Mouse (Mus musculus) erythroblast, embryonic 14.5 days (primary cell): ENCODE data around the gene Dctpp1. TPM values are rescaled to one million over a fixed set of nuclear protein-coding genes. Genes with fewer than 3 reads are reported as not detected.

Source experiments
- H3K27me3 ChIP-seq: 2 replicates; pipeline ENCODE4 v1.6.1; 2012; ENCODE audit warnings: inconsistent platforms; ENCODE audit not compliant: control insufficient read depth
- H3K36me3 ChIP-seq: 2 replicates; pipeline ENCODE4 v1.6.1; 2012; ENCODE audit warnings: mild to moderate bottlenecking, inconsistent platforms; ENCODE audit not compliant: control insufficient read depth
- H3K4me1 ChIP-seq: 2 replicates; pipeline ENCODE4 v1.6.1; 2012; ENCODE audit warnings: inconsistent platforms; ENCODE audit not compliant: control insufficient read depth
- H3K4me3 ChIP-seq: replicated peaks from 2 replicates; pipeline ENCODE3; 2012; ENCODE audit warnings: moderate library complexity, mild to moderate bottlenecking, inconsistent platforms
- H3K9me3 ChIP-seq: 2 replicates; pipeline ENCODE4 v1.6.1; 2012; ENCODE audit warnings: low read length, inconsistent platforms, mixed read lengths; ENCODE audit not compliant: control insufficient read depth
- GATA1 ChIP-seq: IDR thresholded peaks from 2 replicates; pipeline ENCODE4 v1.6.1; 2012; ENCODE audit warnings: low read length, inconsistent platforms, mixed read lengths
- TAL1 ChIP-seq: IDR thresholded peaks from 3 replicates; pipeline ENCODE4 v1.6.1; 2012; ENCODE audit warnings: low read length, inconsistent platforms, mixed read lengths
- polyA plus RNA-seq: library from polyadenylated mRNA; stranded (reverse); fragments of >175 nt; gene quantifications from 2 replicates; pipeline ENCODE4 v1.2.3, GENCODE M21; 2012

Dctpp1 gene
- polyA plus RNA-seq, 1 experiment = 9.7 TPM

GRCm38 (mm10) chr7:127224616-127225015 lies 35.9 kb downstream of the Dctpp1 start:
- Histone ChIP-seq H3K9me3 (peaks cover 3% of the 10 kb centered on the region; the same call in 1 of the 2 replicates), H3K4me3 (no peak overlapping the region), H3K27me3 (no peaks in the 10 kb centered on the region), H3K36me3 (peaks cover 16% of the 10 kb centered on the region), H3K4me1 (peaks cover 88% of the 10 kb centered on the region)
- no peak for TF ChIP-seq TAL1
- TF ChIP-seq GATA1 = no peak

- Histone ChIP-seq H3K36me3 (peaks cover 11% of the 10 kb centered on the region), H3K27me3 (no peaks in the 10 kb centered on the region), H3K4me3 (peak overlapping the region; percentile 20), H3K4me1 (peaks cover 88% of the 10 kb centered on the region), H3K9me3 (peaks cover 3% of the 10 kb centered on the region; the same call in 1 of the 2 replicates)
- TF ChIP-seq TAL1 (peak; percentile 51; the same call in 2 of the 3 replicates), GATA1 (0 out of 2 replicates have a peak, but pooled peaks have one; percentile 14)
These were observed 36.7 kb downstream of the Dctpp1 start for GRCm38 (mm10) chr7:127223515-127224478.

GRCm38 (mm10) chr7:127223106-127223505 lies 37.4 kb downstream of the Dctpp1 start:
- peaks cover 11% of the 10 kb centered on the region for H3K36me3 ChIP-seq
- TF ChIP-seq TAL1 = no peak
- TF ChIP-seq GATA1 = no peak
- no peaks in the 10 kb centered on the region for H3K27me3 ChIP-seq
- peaks cover 90% of the 10 kb centered on the region for H3K4me1 ChIP-seq
- H3K4me3 ChIP-seq = no peak overlapping the region
- H3K9me3 ChIP-seq = peaks cover 3% of the 10 kb centered on the region; the same call in 1 of the 2 replicates

GRCm38 (mm10) chr7:127220440-127220839 lies 40.1 kb downstream of the Dctpp1 start:
- H3K27me3 ChIP-seq = no peaks in the 10 kb centered on the region
- TF ChIP-seq TAL1 (no peak), GATA1 (no peak)
- H3K9me3 ChIP-seq = peaks cover 3% of the 10 kb centered on the region; the same call in 1 of the 2 replicates
- peaks cover 90% of the 10 kb centered on the region for H3K4me1 ChIP-seq
- peaks cover 11% of the 10 kb centered on the region for H3K36me3 ChIP-seq
- no peak overlapping the region for H3K4me3 ChIP-seq

GRCm38 (mm10) chr7:127218670-127219069 lies 41.8 kb downstream of the Dctpp1 start:
- peaks cover 28% of the 10 kb centered on the region for H3K36me3 ChIP-seq
- TF ChIP-seq GATA1 = peak; percentile 75; the same call in 1 of the 2 replicates
- peak; percentile 43; the same call in 2 of the 3 replicates for TF ChIP-seq TAL1
- H3K4me1 ChIP-seq = peaks cover 86% of the 10 kb centered on the region
- H3K9me3 ChIP-seq = peaks cover 3% of the 10 kb centered on the region; the same call in 1 of the 2 replicates
- no peaks in the 10 kb centered on the region for H3K27me3 ChIP-seq
- peak overlapping the region; percentile 50 for H3K4me3 ChIP-seq

- Histone ChIP-seq H3K36me3 (peaks cover 32% of the 10 kb centered on the region), H3K9me3 (peaks cover 3% of the 10 kb centered on the region; the same call in 1 of the 2 replicates), H3K4me1 (peaks cover 86% of the 10 kb centered on the region), H3K27me3 (no peaks in the 10 kb centered on the region), H3K4me3 (peak overlapping the region; percentile 50)
- TF ChIP-seq GATA1 (no peak), TAL1 (no peak)
These were observed 42.4 kb downstream of the Dctpp1 start for GRCm38 (mm10) chr7:127217901-127218642.

- H3K4me1 ChIP-seq = peaks cover 86% of the 10 kb centered on the region
These were observed 43.0 kb downstream of the Dctpp1 start for GRCm38 (mm10) chr7:127217475-127217874.

GRCm38 (mm10) chr7:127216307-127216706 lies 44.2 kb downstream of the Dctpp1 start:
- peaks cover 34% of the 10 kb centered on the region for H3K36me3 ChIP-seq
- H3K9me3 ChIP-seq = no peaks in the 10 kb centered on the region
- H3K4me3 ChIP-seq = peak overlapping the region; percentile 16
- H3K27me3 ChIP-seq = no peaks in the 10 kb centered on the region
- TF ChIP-seq GATA1 = no peak
- TF ChIP-seq TAL1 = no peak
- H3K4me1 ChIP-seq = peaks cover 88% of the 10 kb centered on the region

More at GRCm38 (mm10) chr7:127217475-127217874, 43.0 kb downstream of the Dctpp1 start:
- peak overlapping the region; percentile 50 for H3K4me3 ChIP-seq
- H3K36me3 ChIP-seq = peaks cover 35% of the 10 kb centered on the region
- no peaks in the 10 kb centered on the region for H3K27me3 ChIP-seq
- H3K9me3 ChIP-seq = peaks cover 3% of the 10 kb centered on the region; the same call in 1 of the 2 replicates
- TF ChIP-seq GATA1 (no peak), TAL1 (no peak)
